Mouse (Mus musculus) embryonic facial prominence, embryonic 11.5 days (tissue): ENCODE data around the gene Crygb. TPM values are rescaled to one million over a fixed set of nuclear protein-coding genes. Genes with fewer than 3 reads are reported as not detected.
A peak's percentile ranks its signal among the peaks of the same experiment; 100 is the strongest.

Source experiments
- ATAC-seq: fragments of 200-750 bp; cut with Nextera tagmentation; replicated peaks from 2 replicates; pipeline ENCODE4 v1.8.0; 2017; ENCODE audit warnings: low read depth; ENCODE audit not compliant: insufficient number of reproducible peaks, low FRiP score, low TSS enrichment
- DNase-seq: peaks from one replicate; pipeline ENCODE4 v3.0.0-alpha.2; 2015; ENCODE audit warnings: low spot score
- H3K27ac ChIP-seq: fragments of 300-500 bp; sonication (generic); replicated peaks from 2 replicates; pipeline ENCODE4 v1.5.1; 2014; ENCODE audit warnings: mild to moderate bottlenecking, low read depth, low read length, control low read depth
- H3K27me3 ChIP-seq: fragments of 300-500 bp; sonication (generic); 2 replicates; pipeline ENCODE4 v1.6.1; 2014; ENCODE audit warnings: mild to moderate bottlenecking, low read length, moderate library complexity, mixed read lengths; ENCODE audit not compliant: control insufficient read depth, insufficient read depth
- H3K36me3 ChIP-seq: fragments of 300-500 bp; sonication (generic); replicated peaks from 2 replicates; pipeline ENCODE4 v1.6.1; 2014; ENCODE audit warnings: low read depth, mild to moderate bottlenecking, low read length, moderate library complexity, mixed read lengths; ENCODE audit not compliant: control insufficient read depth, insufficient read depth
- H3K4me1 ChIP-seq: fragments of 300-500 bp; sonication (generic); 2 replicates; pipeline ENCODE4 v1.6.1; 2014; ENCODE audit warnings: low read length, mixed read lengths; ENCODE audit not compliant: control insufficient read depth, insufficient read depth
- H3K4me2 ChIP-seq: fragments of 300-500 bp; sonication (generic); 2 replicates; pipeline ENCODE4 v1.6.1; 2014; ENCODE audit warnings: low read depth, mild to moderate bottlenecking, control low read depth, low read length, moderate library complexity
- H3K4me3 ChIP-seq: fragments of 300-500 bp; sonication (generic); 2 replicates; pipeline ENCODE4 v1.5.1; 2014; ENCODE audit warnings: low read depth, low read length, control low read depth
- H3K9ac ChIP-seq: fragments of 300-500 bp; sonication (generic); replicated peaks from 2 replicates; pipeline ENCODE4 v1.6.1; 2014; ENCODE audit warnings: mild to moderate bottlenecking, control low read depth, low read length
- H3K9me3 ChIP-seq: fragments of 300-500 bp; sonication (generic); replicated peaks from 2 replicates; pipeline ENCODE4 v1.6.1; 2016; ENCODE audit warnings: mild to moderate bottlenecking, low read length, inconsistent platforms, mixed read lengths; ENCODE audit not compliant: control insufficient read depth
- WGBS: fragments of 180-500 bp; shearing (Covaris S2); extraction: QIAGEN DNeasy Blood & Tissue Kit; methylation state at CpG from one replicate; pipeline ENCODE4 v1.1.7; 2014; 5-methylcytosine and 5-hydroxymethylcytosine counted together
- polyA plus RNA-seq: library from polyadenylated mRNA; unstranded; fragments of >200 nt; fragmentation: Nextera tagmentation; extraction: Ambion mirVana; gene quantifications from 2 replicates; pipeline ENCODE4 v1.2.1, GENCODE M21; 2014

Crygb gene
- polyA plus RNA-seq, 1 experiment from 2014 or later: not detected

DNA sequence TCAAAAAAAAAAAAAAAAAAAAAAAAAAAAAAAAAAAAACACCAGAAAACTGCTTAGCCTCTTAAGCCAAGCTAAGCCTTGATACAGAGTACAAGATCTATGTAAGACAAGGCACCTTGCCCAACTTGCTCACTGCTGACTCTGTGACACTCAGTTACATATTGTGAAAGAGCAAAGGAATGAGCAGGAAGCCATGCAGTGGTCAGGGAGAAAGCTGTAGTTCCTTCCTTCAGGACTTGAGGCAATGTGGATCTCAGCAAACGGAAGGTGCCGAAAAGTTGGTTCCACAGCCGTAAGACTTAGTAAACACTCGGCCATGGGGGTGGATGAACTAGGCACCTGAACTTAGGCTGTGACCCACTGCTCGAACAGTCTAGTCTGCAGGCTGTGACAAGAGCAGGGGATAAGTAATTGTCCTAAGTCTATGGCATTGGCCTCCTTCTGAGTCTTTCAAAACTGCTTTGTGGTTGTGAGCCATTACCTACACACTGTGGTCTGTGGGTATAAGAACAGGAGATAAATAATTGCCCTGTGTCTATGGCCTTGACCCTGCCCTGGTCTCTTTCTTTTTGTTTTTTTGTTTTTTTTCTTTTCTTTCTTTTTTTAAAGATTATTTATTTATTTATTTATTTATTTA, 31.6 kb upstream of the Crygb start:
- H3K9ac ChIP-seq: no peak overlapping the region
- H3K9me3 ChIP-seq: no peaks in the 10 kb centered on the region
- H3K4me3 ChIP-seq: no peak overlapping the region
- H3K27ac ChIP-seq: no peak overlapping the region
- 97% methylated on average over 5 of the region's 5 CpGs for WGBS
- no peak for ATAC-seq
- H3K36me3 ChIP-seq: no peaks in the 10 kb centered on the region
- H3K27me3 ChIP-seq: no peaks in the 10 kb centered on the region
- no peak for DNase-seq
- no peak overlapping the region for H3K4me2 ChIP-seq
- H3K4me1 ChIP-seq: no peaks in the 10 kb centered on the region

DNA sequence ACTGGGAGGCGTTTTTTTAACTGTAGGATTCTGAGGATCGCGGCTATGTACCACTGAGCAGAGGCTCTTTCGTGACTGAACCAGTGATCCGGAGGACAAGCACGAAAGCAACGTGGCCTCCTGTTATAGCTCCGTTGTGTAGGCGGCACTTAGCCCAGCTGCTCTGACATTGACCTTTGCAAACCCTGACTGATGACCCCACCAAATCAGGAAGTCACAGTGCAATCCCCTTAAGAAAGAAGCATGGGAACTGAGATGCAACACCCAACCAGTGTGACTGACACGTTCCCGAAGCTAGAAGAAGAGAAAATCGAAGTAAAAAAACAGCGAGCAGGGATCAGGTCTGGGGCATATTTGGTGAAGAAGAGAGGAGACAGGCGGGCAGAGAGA, 30.7 kb upstream of the Crygb start:
- Histone ChIP-seq H3K9me3 (no peaks in the 10 kb centered on the region), H3K27ac (no peak overlapping the region), H3K4me2 (no peak overlapping the region), H3K36me3 (no peaks in the 10 kb centered on the region), H3K4me3 (no peak overlapping the region), H3K9ac (no peak overlapping the region), H3K4me1 (no peaks in the 10 kb centered on the region), H3K27me3 (no peaks in the 10 kb centered on the region)
- ATAC-seq: 0 out of 2 replicates have a peak, but pooled peaks have one; percentile 58
- no peak for DNase-seq
- 58% methylated on average over 14 of the region's 14 CpGs for WGBS

DNA sequence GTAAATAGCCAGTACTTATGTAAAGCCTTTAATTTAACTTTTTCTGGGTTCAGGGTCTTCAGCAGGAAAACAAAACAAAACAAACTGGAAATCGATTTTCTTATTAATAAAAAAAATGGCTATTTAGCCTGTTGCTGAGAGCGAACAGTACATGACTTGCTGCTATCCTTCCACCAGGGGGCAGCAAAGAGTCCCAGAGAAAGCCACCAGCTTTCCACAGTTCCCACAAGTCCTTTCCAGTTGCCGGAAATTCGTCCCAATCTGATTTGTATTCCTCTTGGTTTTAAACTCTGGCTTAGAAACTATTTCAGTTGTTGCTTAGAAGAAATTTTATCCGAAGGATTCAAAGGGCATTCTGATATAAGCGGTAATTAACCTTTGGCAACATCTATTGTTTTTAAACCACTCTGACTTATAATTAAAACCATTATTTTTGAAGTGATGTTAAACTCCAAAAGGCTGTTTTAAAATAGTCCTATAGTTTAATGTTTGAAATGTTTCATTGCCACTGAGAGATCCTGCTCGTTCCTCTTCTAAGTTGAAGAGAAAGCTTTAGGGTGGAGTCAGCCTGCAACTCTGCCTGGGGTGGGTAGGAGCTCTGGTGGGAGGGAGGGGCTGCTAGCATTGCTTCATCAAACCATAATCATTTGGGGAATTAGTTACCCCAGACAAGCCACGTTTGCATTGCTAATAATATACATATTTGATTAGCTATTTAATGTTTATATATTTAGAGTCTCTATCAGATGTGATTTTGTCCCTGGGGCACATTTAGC, 30.1 kb upstream of the Crygb start:
- H3K27ac ChIP-seq: no peak overlapping the region
- no peak overlapping the region for H3K4me3 ChIP-seq

DNA sequence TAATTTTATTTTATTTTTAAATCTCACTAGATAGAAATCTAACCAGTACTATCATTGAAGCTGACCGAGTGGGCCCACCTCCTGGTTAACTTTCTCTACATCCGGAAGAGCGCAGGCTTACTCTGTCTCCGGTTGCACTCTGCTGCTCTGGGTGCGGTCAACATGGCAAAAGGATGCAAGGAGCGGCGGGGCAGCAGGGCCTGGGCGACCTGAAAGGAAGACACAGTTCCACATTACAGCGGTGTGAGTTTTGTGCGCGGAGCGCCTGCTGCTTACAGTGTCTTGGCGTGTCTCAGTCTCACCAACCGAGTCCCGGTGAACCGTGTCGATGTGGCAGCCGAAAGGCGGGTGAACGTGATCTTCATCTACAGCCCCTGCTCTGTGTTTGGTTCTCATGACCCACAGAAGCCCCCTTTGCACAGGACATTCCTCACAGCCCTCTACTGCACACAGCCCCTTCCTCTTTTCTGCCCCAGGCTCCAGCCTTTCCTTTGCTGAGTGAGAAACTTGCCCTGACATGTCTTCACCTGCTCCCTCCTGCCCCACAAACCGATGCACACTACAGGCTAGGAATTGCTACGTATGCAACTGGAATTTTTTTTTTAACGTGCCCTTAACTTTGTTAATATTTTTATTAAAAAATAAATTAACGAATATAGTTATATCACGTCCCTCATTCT, 27.8 kb upstream of the Crygb start:
- Histone ChIP-seq H3K27ac (no peak overlapping the region), H3K4me3 (no peak overlapping the region), H3K4me2 (no peak overlapping the region), H3K27me3 (no peaks in the 10 kb centered on the region), H3K9ac (no peak overlapping the region), H3K4me1 (no peaks in the 10 kb centered on the region), H3K9me3 (no peaks in the 10 kb centered on the region), H3K36me3 (no peaks in the 10 kb centered on the region)
- 69% methylated on average over 25 of the region's 25 CpGs for WGBS
- no peak for DNase-seq
- ATAC-seq: no peak

More for the DNA sequence above, 30.1 kb upstream of the Crygb start:
- H3K27me3 ChIP-seq: no peaks in the 10 kb centered on the region
- no peaks in the 10 kb centered on the region for H3K4me1 ChIP-seq
- no peak for ATAC-seq
- peak; percentile 93 for DNase-seq
- WGBS: 18% methylated on average over 8 of the region's 8 CpGs
- no peak overlapping the region for H3K9ac ChIP-seq
- no peaks in the 10 kb centered on the region for H3K9me3 ChIP-seq
- H3K4me2 ChIP-seq: no peak overlapping the region
- no peaks in the 10 kb centered on the region for H3K36me3 ChIP-seq

DNA sequence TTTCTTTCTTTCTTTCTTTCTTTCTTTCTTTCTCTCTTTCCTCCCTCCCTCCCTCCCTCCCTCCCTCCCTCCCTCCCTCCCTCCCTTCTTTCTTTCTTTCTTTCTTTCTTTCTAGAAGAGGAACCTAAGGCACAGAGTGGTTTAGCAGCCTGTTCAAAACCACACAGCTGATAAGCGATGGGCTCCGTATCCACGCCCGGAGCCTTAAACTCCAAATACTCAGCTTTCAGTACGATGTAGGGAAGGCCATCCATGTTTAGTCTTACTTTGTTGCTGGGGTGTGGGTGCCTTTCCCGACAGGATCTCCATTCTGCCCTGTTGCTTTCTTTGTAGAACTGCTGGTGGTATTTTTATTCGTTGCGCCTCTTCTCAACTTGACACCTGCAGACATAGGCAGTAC, 27.1 kb upstream of the Crygb start:
- H3K4me3 ChIP-seq: no peak overlapping the region
- H3K9me3 ChIP-seq: no peaks in the 10 kb centered on the region
- H3K9ac ChIP-seq: no peak overlapping the region
- WGBS: 85% methylated on average over 8 of the region's 8 CpGs
- no peak for ATAC-seq
- no peak for DNase-seq
- no peaks in the 10 kb centered on the region for H3K27me3 ChIP-seq
- no peak overlapping the region for H3K27ac ChIP-seq
- H3K4me2 ChIP-seq: no peak overlapping the region
- no peaks in the 10 kb centered on the region for H3K36me3 ChIP-seq
- no peaks in the 10 kb centered on the region for H3K4me1 ChIP-seq

DNA sequence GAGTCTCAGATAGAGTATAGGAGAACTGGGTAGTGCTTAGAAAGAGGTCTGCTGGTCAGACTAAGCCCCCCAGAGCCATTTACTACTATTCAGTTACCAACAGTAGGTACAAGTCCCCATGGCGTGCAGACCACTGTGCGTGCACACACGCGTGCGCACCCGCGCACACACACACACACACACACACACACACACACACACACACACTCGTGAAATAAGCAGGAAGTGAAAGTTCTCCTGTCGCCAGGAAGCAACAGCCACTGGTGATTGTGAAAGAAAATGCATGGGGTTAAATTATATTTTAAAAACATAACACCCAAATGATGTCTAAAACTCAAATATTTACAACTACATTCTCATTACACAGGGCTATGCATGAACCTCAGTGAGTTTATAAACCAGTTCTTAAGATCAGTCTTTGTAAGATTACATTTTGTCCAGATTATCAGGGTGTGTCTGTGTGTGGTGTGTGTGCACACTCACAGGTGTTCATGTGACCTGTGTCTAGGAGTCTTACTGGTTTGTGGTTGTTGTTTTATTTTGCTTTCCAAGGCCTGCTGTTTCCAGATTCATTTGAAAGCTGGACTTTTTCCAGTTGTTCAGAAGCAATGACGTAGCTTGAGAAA, 25.7 kb upstream of the Crygb start:
- DNase-seq (no peak), ATAC-seq (no peak)
- Histone ChIP-seq H3K27me3 (no peaks in the 10 kb centered on the region), H3K9me3 (no peaks in the 10 kb centered on the region), H3K4me1 (no peaks in the 10 kb centered on the region), H3K36me3 (no peaks in the 10 kb centered on the region), H3K27ac (no peak overlapping the region), H3K4me3 (no peak overlapping the region), H3K4me2 (no peak overlapping the region), H3K9ac (no peak overlapping the region)
- 85% methylated on average over 10 of the region's 10 CpGs for WGBS

DNA sequence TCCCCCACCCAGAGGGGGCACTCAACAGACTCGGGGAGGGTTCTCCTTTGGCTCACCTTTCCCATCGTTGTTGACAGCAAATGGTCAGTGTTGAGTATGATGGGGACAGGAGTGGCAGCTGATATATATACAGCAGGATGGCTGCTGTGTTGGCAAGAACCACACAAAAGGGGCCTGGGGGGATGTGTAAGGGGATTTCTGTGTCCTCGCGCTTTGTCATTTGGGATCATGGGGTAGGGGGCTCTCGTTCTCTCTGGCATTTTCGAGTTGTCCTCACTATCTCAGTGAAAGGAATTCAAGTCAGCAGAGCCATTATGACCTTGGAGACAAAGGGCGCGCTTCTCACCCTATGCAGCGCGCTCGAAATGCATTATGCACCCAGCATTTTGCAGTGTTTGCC, 21.2 kb upstream of the Crygb start, which contains the start of gene Cryga:
Gene Cryga, minus strand, starts transcription at position 101 of the 400 bp plus-strand sequence.
- H3K27me3 ChIP-seq: no peaks in the 10 kb centered on the region
- no peaks in the 10 kb centered on the region for H3K9me3 ChIP-seq
- H3K27ac ChIP-seq: no peak within 1 kb of the TSS
- H3K4me3 ChIP-seq: no peak within 1 kb of the TSS
- ATAC-seq: no peak
- no peak within 1 kb of the TSS for H3K9ac ChIP-seq
- no peak within 1 kb of the TSS for H3K4me2 ChIP-seq
- H3K4me1 ChIP-seq: no peaks in the 10 kb centered on the region
- H3K36me3 ChIP-seq: no peaks in the 10 kb centered on the region
- WGBS: 90% methylated on average over 11 of the region's 11 CpGs
- DNase-seq: no peak
